Mouse (Mus musculus) monocyte, adult 5-6 weeks (primary cell): Measurements from ENCODE around the gene Vmn2r28. TPM values are rescaled to one million over a fixed set of nuclear protein-coding genes. Genes with fewer than 3 reads are reported as not detected.
"Not testable (repeated sequence)": the region's sequence is repeated elsewhere in the genome, so short reads cannot be mapped to it uniquely, and the experiment has no call there.

Source experiments
- ATAC-seq: fragments of 153-309, 156-312 bp; replicated peaks from 2 replicates; pipeline ENCODE4 v1.8.0; 2017; ENCODE audit warnings: mild to moderate bottlenecking; ENCODE audit not compliant: low TSS enrichment, insufficient number of reproducible peaks, severe bottlenecking, poor library complexity, low FRiP score
- total RNA-seq: library from RNA; stranded (forward); fragments of 200-1000, 200-491, 200-594 nt; gene quantifications from 3 replicates; pipeline ENCODE4 v1.2.3, GENCODE M21; 2017

Gene Vmn2r28
- 0.85 TPM in 1 of 3 replicates, not detected in the others for total RNA-seq

- not testable (repeated sequence) for ATAC-seq
Measured at GRCm38 (mm10) chr7:5493856-5494255, at the start of gene Vmn2r28. Gene Vmn2r28 (minus strand): TSS chr7:5493956.

GRCm38 (mm10) chr7:5540770-5541436 lies 47.1 kb upstream of the Vmn2r28 start:
- not testable (repeated sequence) for ATAC-seq

- ATAC-seq, result no peak
Measured at GRCm38 (mm10) chr7:5456674-5457073, 37.1 kb downstream of the Vmn2r28 start, which contains the start of gene Vmn1r59. Gene Vmn1r59 (minus strand): TSS chr7:5456774.

GRCm38 (mm10) chr7:5454011-5454410 lies 39.7 kb downstream of the Vmn2r28 start:
- ATAC-seq, result not testable (repeated sequence)

DNA sequence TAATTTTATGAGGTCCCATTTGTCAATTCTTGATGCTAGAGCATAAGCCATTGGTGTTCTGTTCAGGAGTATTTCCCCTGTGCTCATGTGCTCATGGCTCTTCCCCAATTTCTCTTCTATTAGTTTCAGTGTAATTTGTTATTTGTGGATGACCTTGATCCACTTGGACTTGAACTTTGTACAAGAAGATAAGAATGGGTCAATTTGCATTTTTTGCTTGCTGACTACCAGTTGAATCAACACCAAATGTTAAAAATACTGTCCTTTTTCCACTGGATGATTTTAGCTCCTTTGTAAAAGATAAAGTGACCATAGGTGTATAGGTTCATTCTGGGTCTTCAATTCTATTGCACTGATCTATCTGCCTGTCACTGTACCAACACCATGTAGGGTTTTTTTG lies 45.1 kb downstream of the Vmn2r28 start:
- no peak for ATAC-seq

Other genes starting within 250 kb of the Vmn2r28 start
- not detected in 3 replicates for gene Gm5065, start 143.4 kb downstream of the Vmn2r28 start, total RNA-seq
- gene Nlrp2, start 142.9 kb downstream of the Vmn2r28 start, total RNA-seq, result not detected in 3 replicates
- not detected in 3 replicates for gene Vmn1r58, start 80.6 kb downstream of the Vmn2r28 start, total RNA-seq
- not detected in 3 replicates for gene Vmn1r59, start 37.2 kb downstream of the Vmn2r28 start, total RNA-seq
- gene Vmn1r60, start 53.4 kb upstream of the Vmn2r28 start, total RNA-seq, result not detected in 3 replicates
- gene Vmn1r61, start 119.3 kb upstream of the Vmn2r28 start, total RNA-seq, result not detected in 3 replicates
- gene Vmn1r62, start 179.7 kb upstream of the Vmn2r28 start, total RNA-seq, result not detected in 3 replicates